Mouse (Mus musculus): ENCODE measurements at regions not wholly inside any gene's neighbourhood (a gene's known extent, or its start where the extent isn't known, plus 50 kb on each side); places are given as distances from the start of the nearest gene placed in this dataset.

DNA sequence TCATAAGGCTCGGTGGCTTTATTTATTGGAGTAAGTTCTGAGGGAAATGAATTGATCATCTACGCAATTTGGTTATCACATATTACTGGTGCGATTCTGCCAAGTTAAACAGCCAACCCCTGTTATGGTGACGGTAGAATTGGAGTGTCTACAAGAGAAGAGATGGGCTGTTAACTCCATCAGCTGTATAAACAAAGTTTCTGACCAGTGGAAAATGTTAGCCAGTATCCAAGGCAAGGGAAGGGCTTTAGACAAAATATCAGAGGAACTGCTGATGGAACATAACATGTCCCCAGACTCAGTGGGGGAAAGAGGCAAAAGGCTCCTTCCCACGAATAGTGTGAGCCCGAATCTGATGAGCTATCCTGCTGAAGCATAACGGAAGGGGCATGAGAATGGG, 560.9 kb downstream of the Ebf1 start:
- H3K36me3 ChIP-seq: no peaks in the 10 kb centered on the region
- no peaks in the 10 kb centered on the region for H3K9me3 ChIP-seq (replicated peaks)
- no peaks in the 10 kb centered on the region for H3K4me1 ChIP-seq
- no peaks in the 10 kb centered on the region for H3K27me3 ChIP-seq (replicated peaks)
- H3K4me3 ChIP-seq (replicated peaks): no peak overlapping the region
- 86% methylated on average over 7 of the region's 7 CpGs for WGBS
- no peak overlapping the region for H3K4me2 ChIP-seq
- no peak overlapping the region for H3K27ac ChIP-seq (replicated peaks)
- H3K9ac ChIP-seq (replicated peaks): no peak overlapping the region
- no peak for ATAC-seq (ENCODE audit: low FRiP score)

DNA sequence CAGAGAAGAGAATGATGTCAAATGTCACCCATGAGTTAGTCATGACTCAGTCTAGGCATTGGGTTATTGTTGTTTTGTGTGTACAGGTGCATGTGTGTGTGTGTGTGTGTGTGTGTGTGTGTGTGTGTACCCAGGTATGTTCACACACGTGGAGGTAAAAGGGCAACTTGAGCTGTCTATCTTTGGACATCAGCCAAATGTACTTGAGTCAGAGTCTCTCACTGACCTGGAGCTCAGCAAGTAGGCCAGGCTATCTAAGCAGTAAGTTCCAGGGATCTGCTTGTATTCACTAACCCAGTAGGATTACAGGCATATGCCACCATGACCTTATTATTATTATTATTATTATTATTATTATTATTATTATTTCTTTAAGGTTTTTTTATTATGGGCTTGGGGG, 561.9 kb downstream of the Ebf1 start:
- H3K9ac ChIP-seq (replicated peaks): no peak overlapping the region
- no peaks in the 10 kb centered on the region for H3K36me3 ChIP-seq
- no peaks in the 10 kb centered on the region for H3K4me1 ChIP-seq
- H3K27me3 ChIP-seq (replicated peaks): no peaks in the 10 kb centered on the region
- H3K4me2 ChIP-seq: no peak overlapping the region
- no peak overlapping the region for H3K4me3 ChIP-seq (replicated peaks)
- 93% methylated on average over 1 of the region's 1 CpGs for WGBS
- H3K9me3 ChIP-seq (replicated peaks): no peaks in the 10 kb centered on the region
- H3K27ac ChIP-seq (replicated peaks): no peak overlapping the region
- ATAC-seq (ENCODE audit: low FRiP score): no peak

DNA sequence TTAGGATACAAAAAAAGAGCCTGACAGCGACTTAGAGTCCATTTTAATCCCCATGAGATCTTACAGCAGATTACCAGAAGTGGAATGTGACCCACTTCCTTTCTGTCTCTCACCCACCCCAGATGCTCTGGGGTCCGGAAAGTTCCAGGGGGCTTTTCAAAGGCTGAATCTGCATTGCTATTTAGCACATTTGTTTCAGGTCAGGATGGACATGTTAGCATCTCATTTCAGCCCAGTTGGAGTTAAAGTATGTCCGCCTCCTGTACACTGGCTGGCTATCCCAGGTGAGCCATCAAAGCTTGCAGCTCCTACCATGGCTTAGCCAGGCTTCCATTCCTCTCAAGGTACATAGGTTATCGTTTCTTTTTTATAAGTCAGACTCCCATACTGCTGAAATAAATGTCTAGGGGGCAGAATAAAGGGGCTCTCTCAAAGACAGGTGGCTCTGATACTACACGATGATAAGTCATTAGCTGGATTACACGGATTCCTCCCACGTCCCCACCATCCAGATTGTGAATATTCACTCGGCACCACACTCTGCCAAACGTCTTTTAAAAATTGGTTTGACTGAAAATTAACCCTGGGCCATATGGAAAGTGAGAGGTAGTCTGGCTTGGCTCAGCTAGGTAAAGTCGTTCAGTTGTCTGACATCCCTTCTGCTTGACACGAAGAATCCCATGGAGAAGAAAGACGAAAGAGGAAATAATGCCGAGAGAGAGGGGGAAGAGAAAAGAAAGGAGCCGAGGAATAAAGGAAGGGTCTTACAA, 573.7 kb downstream of the Ebf1 start:
- Histone ChIP-seq H3K4me2 (no peak overlapping the region), H3K4me1 (peaks cover 8% of the 10 kb centered on the region), H3K9ac (replicated peaks) (no peak overlapping the region), H3K27ac (replicated peaks) (no peak overlapping the region), H3K36me3 (no peaks in the 10 kb centered on the region), H3K9me3 (replicated peaks) (no peaks in the 10 kb centered on the region), H3K4me3 (replicated peaks) (no peak overlapping the region), H3K27me3 (replicated peaks) (no peaks in the 10 kb centered on the region)
- no peak for ATAC-seq (ENCODE audit: low FRiP score)
- WGBS: 64% methylated on average over 14 of the region's 14 CpGs

DNA sequence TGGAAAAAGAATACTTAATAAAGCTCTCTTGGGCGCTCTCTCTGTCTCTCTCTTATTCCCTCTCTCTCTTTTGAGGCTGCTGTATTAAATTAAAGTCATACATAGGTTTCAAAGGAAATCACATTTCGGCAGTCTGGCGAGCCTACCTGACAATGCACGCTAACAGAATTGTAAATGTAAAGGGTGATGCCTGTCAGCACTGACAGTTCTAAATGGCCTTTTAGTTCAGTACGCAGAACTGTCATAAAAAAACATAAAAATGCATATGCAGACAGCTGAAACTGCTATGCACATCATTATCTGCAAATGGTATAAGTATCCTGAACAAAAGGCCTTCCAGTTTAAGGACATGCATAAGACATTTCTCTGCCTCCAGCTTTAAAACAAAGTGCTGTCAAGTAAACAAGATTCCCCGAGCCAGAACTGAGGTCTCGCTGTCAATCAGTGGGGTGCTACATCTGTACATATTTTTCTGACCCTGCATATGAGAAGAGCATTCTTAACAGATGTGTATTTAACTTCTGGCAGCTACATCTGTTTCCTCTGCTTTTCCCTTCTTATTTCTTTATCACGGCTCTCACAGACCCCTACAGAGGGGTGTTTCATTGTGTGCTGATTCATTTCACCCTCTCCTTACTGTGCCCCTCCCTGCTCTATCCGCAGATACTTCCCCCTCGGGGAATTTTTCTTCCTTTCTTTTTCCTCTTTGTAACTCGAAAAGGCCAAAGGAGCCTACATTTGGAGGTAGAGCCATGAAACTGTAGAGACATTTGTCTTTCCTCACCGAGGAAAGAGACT, 574.5 kb downstream of the Ebf1 start:
- WGBS: 58% methylated on average over 12 of the region's 12 CpGs
- no peak overlapping the region for H3K9ac ChIP-seq (replicated peaks)
- H3K27ac ChIP-seq (replicated peaks): no peak overlapping the region
- no peak for ATAC-seq (ENCODE audit: low FRiP score)
- H3K9me3 ChIP-seq (replicated peaks): no peaks in the 10 kb centered on the region
- H3K4me2 ChIP-seq: no peak overlapping the region
- no peak overlapping the region for H3K4me3 ChIP-seq (replicated peaks)
- no peaks in the 10 kb centered on the region for H3K27me3 ChIP-seq (replicated peaks)
- no peaks in the 10 kb centered on the region for H3K36me3 ChIP-seq
- peaks cover 8% of the 10 kb centered on the region for H3K4me1 ChIP-seq

DNA sequence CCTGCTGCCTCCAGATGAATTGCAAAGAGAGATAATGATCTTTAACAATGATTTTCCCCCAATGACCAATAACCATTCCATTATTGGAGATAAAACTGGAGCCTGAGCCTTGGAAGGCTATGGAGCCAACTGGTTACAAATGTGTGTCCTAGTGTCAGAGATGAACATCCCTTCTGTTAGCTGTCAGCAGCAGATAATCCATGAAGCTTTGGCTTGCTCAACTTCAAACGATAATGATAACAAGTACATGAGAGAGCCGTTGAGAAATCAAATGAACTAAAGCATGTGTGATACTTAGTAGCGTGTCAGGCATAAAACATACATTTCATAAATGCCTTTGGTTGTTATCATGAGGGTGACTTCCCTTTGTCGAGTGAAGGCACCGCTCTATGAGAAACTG, 576.2 kb downstream of the Ebf1 start:
- peaks cover 8% of the 10 kb centered on the region for H3K4me1 ChIP-seq
- no peak overlapping the region for H3K9ac ChIP-seq (replicated peaks)
- no peak overlapping the region for H3K4me2 ChIP-seq
- no peaks in the 10 kb centered on the region for H3K27me3 ChIP-seq (replicated peaks)
- 69% methylated on average over 5 of the region's 5 CpGs for WGBS
- H3K9me3 ChIP-seq (replicated peaks): no peaks in the 10 kb centered on the region
- no peak for ATAC-seq (ENCODE audit: low FRiP score)
- H3K27ac ChIP-seq (replicated peaks): no peak overlapping the region
- no peak overlapping the region for H3K4me3 ChIP-seq (replicated peaks)
- H3K36me3 ChIP-seq: no peaks in the 10 kb centered on the region

DNA sequence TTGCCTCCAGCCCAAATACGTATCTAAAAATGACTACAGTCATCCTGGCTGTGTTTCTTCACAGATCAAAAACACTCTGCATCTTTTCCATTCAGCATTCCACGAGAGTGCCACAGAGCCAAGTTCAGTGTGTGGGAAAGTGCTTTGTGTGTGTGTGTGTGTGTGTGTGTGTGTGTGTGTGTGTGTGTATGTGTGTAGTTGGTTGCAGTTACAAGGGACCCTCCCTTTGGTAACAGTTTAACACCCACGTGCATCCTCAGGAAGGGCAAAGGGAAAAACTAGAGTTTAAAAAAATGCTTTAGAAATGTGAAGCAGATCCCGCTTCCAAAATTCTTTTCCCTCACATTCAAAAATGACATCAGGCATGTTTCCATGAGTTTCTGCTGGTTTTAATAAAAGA, 582.4 kb downstream of the Ebf1 start:
- no peaks in the 10 kb centered on the region for H3K9me3 ChIP-seq (replicated peaks)
- no peak for ATAC-seq (ENCODE audit: low FRiP score)
- 81% methylated on average over 4 of the region's 4 CpGs for WGBS
- no peak overlapping the region for H3K27ac ChIP-seq (replicated peaks)
- H3K36me3 ChIP-seq: no peaks in the 10 kb centered on the region
- H3K4me1 ChIP-seq: no peaks in the 10 kb centered on the region
- no peak overlapping the region for H3K9ac ChIP-seq (replicated peaks)
- no peak overlapping the region for H3K4me3 ChIP-seq (replicated peaks)
- no peak overlapping the region for H3K4me2 ChIP-seq
- H3K27me3 ChIP-seq (replicated peaks): no peaks in the 10 kb centered on the region

DNA sequence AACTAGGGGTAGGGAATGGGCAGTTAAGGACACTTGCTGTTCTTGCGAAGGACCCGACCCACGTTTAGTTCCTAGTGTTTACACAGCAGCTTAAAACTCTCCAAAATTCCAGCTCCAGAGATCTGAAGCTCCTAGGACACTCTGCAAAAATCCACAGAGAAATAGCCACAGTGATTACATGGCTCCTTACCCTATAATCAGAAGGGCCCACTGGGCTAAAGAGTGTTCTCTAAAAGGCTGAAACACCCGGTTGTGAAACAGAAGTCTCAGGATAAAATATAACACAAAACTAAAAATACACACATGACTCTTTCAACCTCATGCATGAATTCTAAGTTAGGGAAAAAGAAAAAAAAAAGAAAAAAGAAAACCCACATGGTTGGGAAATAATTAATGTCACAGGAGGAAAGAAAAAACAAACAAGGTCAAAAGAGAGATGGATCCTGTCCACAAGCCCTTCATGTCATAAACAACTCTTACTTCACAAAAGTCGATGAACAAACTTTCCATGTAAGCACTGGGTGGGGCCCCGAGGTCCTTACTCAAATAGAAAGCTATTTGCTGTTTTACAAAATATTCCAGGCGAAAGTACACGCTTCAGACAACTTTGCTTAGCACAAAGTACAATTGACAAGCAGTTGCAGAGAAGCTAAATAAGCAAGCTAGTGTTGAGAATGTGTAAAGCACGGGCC, 583.7 kb downstream of the Ebf1 start:
- Histone ChIP-seq H3K27me3 (replicated peaks) (no peaks in the 10 kb centered on the region), H3K9me3 (replicated peaks) (no peaks in the 10 kb centered on the region), H3K27ac (replicated peaks) (no peak overlapping the region), H3K4me2 (no peak overlapping the region), H3K4me3 (replicated peaks) (no peak overlapping the region), H3K4me1 (no peaks in the 10 kb centered on the region), H3K9ac (replicated peaks) (no peak overlapping the region), H3K36me3 (no peaks in the 10 kb centered on the region)
- 79% methylated on average over 9 of the region's 9 CpGs for WGBS
- ATAC-seq (ENCODE audit: low FRiP score): no peak

DNA sequence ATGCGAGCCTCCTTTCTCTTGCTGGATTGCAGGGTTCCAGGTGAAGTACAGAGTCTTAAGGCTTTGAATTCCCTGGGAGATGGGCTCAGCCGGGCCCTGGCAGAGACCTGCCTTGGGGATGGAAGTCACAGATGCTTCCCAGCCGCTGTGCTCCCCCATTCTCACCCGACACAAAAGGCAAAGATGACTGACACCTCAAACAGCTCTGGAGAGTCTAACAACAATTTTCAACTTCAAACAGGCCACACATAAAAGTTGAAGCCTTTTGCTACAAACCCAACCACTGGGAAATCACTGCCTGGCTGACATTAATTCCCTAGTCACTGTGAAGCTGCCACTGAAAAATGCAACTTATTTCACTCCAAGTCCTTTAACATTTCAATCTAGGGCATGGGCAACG, 586.3 kb downstream of the Ebf1 start:
- H3K9ac ChIP-seq (replicated peaks): no peak overlapping the region
- no peaks in the 10 kb centered on the region for H3K9me3 ChIP-seq (replicated peaks)
- no peaks in the 10 kb centered on the region for H3K27me3 ChIP-seq (replicated peaks)
- no peaks in the 10 kb centered on the region for H3K36me3 ChIP-seq
- no peak overlapping the region for H3K27ac ChIP-seq (replicated peaks)
- H3K4me2 ChIP-seq: no peak overlapping the region
- ATAC-seq (ENCODE audit: low FRiP score): no peak
- H3K4me3 ChIP-seq (replicated peaks): no peak overlapping the region
- WGBS: 83% methylated on average over 5 of the region's 5 CpGs
- no peaks in the 10 kb centered on the region for H3K4me1 ChIP-seq

DNA sequence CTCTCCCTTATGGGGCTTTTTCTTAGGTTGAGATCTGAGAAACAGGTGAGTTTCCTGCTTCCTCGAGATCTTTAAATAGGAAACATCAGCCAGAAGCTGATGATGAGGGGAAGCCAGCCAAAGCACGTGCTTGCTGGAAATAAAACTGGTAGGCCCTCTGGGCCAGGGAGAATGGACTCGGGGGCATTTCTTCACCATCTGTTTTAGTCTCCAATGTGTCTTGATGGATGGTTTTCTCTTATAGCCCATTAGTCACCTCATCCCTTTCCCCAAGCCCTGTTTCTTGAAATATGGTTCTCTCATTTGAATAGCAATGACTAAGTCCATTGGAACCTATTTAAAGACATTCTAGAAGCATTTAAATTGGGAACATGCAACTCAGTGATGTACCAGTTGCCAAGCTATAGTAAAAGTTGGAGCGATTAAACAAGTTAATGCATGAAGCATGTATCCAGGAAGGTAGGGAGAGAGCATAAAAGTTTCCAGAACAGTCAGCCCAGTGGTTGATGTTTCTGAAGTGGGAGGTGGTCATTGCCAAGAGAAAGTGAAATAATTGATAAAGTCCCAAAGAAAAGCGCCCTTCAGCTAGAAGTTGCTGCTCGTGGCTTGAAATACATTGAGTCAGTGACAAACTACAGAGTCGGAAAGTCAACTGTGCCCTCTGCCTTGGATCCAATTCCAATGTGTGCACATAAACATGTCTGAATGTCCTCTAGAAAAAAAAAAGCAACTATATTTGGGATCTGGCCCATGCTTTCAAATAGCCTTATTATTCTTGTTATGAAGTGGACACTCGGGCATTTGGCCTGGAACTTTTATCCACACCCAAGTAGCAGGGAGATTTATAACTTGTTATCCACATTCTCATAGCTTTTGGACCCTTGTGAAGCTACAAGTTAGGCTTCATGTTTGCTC, 589.8 kb downstream of the Ebf1 start:
- ATAC-seq (ENCODE audit: low FRiP score): no peak
- H3K4me2 ChIP-seq: no peak overlapping the region
- H3K4me1 ChIP-seq: no peaks in the 10 kb centered on the region
- no peak overlapping the region for H3K9ac ChIP-seq (replicated peaks)
- WGBS: 74% methylated on average over 8 of the region's 8 CpGs
- no peaks in the 10 kb centered on the region for H3K9me3 ChIP-seq (replicated peaks)
- H3K4me3 ChIP-seq (replicated peaks): no peak overlapping the region
- H3K27ac ChIP-seq (replicated peaks): no peak overlapping the region
- no peaks in the 10 kb centered on the region for H3K27me3 ChIP-seq (replicated peaks)
- no peaks in the 10 kb centered on the region for H3K36me3 ChIP-seq

DNA sequence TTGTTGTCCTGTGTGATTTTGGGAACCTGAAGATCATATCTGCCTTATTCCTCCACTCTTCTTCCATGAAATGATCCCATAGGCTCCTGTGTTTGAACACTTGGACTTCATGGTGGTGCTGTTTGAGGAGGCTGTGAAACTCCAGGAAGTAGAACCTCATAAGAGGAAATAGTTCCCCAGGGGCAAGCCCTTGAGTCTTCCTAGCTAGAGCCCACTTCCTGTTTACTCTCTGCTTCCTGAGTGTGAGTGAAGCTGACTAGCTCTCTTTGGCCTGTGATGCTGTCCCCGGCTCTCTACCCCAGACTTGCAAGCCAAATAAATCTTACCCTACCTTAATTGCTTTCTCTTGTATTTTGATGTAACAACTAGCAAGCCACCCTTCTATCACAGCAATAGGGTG, 597.0 kb downstream of the Ebf1 start:
- Histone ChIP-seq H3K9me3 (replicated peaks) (no peaks in the 10 kb centered on the region), H3K4me1 (no peaks in the 10 kb centered on the region), H3K4me2 (no peak overlapping the region), H3K27ac (replicated peaks) (no peak overlapping the region), H3K27me3 (replicated peaks) (no peaks in the 10 kb centered on the region), H3K9ac (replicated peaks) (no peak overlapping the region), H3K36me3 (no peaks in the 10 kb centered on the region), H3K4me3 (replicated peaks) (no peak overlapping the region)
- no peak for ATAC-seq (ENCODE audit: low FRiP score)
- 70% methylated on average over 1 of the region's 1 CpGs for WGBS

DNA sequence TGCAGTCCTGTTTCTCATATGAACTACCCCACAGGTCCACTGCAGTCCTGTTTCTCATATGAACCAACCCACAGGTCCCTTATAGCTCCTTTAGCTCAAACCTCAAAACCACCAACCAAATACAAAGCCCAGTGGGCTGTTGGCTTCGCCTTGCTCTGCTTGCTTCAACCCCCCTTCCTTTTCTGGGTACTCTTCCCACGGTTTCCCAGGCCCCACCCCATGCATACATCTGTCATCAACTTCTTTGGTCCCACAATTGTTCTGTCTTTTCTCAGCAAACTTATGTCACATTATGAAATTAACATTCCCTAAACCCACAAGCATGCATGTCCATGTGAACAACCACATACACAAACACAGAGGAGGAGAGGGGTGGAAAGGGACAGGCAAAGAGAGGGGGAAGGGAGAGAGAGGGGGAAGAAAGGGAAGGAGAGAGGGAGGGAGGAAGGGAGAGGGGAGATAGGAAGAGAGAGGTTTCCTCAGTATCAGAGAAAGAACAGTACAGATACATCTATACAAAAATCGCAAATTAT, 599.9 kb downstream of the Ebf1 start:
- no peaks in the 10 kb centered on the region for H3K27me3 ChIP-seq (replicated peaks)
- WGBS: 77% methylated on average over 3 of the region's 3 CpGs
- no peak overlapping the region for H3K4me2 ChIP-seq
- no peak for ATAC-seq (ENCODE audit: low FRiP score)
- H3K9ac ChIP-seq (replicated peaks): no peak overlapping the region
- no peak overlapping the region for H3K4me3 ChIP-seq (replicated peaks)
- H3K36me3 ChIP-seq: no peaks in the 10 kb centered on the region
- H3K27ac ChIP-seq (replicated peaks): no peak overlapping the region
- H3K4me1 ChIP-seq: no peaks in the 10 kb centered on the region
- H3K9me3 ChIP-seq (replicated peaks): no peaks in the 10 kb centered on the region

All from neural tube, embryonic 15.5 days (tissue).